Mouse (Mus musculus) kidney, embryonic 15.5 days (tissue): Measurements from ENCODE around the gene Slc16a13. TPM values are rescaled to one million over a fixed set of nuclear protein-coding genes. Genes with fewer than 3 reads are reported as not detected.

ENCODE experiments used
- ATAC-seq: fragments of 200-750 bp; cut with Nextera tagmentation; replicated peaks from 2 replicates; pipeline ENCODE4 v1.8.0; 2017; ENCODE audit warnings: moderate TSS enrichment; ENCODE audit not compliant: low FRiP score
- H3K27ac ChIP-seq: fragments of 300-500 bp; sonication (generic); 2 replicates; pipeline ENCODE4 v1.5.1; 2015; ENCODE audit warnings: mild to moderate bottlenecking, inconsistent platforms
- H3K27me3 ChIP-seq: fragments of 300-500 bp; sonication (generic); 2 replicates; pipeline ENCODE4 v1.6.1; 2015; ENCODE audit warnings: inconsistent platforms
- H3K36me3 ChIP-seq: fragments of 300-500 bp; sonication (generic); 2 replicates; pipeline ENCODE4 v1.6.1; 2015; ENCODE audit warnings: inconsistent platforms
- H3K4me1 ChIP-seq: fragments of 300-500 bp; sonication (generic); 2 replicates; pipeline ENCODE4 v1.6.1; 2015; ENCODE audit warnings: inconsistent platforms
- H3K4me2 ChIP-seq: fragments of 300-500 bp; sonication (generic); 2 replicates; pipeline ENCODE4 v1.6.1; 2015; ENCODE audit warnings: moderate library complexity, mild to moderate bottlenecking, inconsistent platforms
- H3K4me3 ChIP-seq: fragments of 300-500 bp; sonication (generic); replicated peaks from 2 replicates; pipeline ENCODE4 v1.5.1; 2015; ENCODE audit warnings: mild to moderate bottlenecking, inconsistent platforms
- H3K9ac ChIP-seq: fragments of 300-500 bp; sonication (generic); 2 replicates; pipeline ENCODE4 v1.6.1; 2015; ENCODE audit warnings: mild to moderate bottlenecking, inconsistent platforms
- H3K9me3 ChIP-seq: fragments of 300-500 bp; sonication (generic); replicated peaks from 2 replicates; pipeline ENCODE4 v1.6.1; 2016; ENCODE audit warnings: inconsistent platforms
- WGBS: fragments of 180-500 bp; shearing (Covaris S2); methylation state at CpG from one replicate; pipeline ENCODE4 v1.1.7; 2015; ENCODE audit warnings: mixed read lengths; 5-methylcytosine and 5-hydroxymethylcytosine counted together
- polyA plus RNA-seq: library from polyadenylated mRNA; unstranded; fragments of >200 nt; fragmentation: Nextera tagmentation; extraction: Ambion mirVana; gene quantifications from 2 replicates; pipeline ENCODE4 v1.2.1, GENCODE M21; 2015

The Slc16a13 gene
- polyA plus RNA-seq, 1 experiment from 2014 or later: 13.3 TPM

DNA sequence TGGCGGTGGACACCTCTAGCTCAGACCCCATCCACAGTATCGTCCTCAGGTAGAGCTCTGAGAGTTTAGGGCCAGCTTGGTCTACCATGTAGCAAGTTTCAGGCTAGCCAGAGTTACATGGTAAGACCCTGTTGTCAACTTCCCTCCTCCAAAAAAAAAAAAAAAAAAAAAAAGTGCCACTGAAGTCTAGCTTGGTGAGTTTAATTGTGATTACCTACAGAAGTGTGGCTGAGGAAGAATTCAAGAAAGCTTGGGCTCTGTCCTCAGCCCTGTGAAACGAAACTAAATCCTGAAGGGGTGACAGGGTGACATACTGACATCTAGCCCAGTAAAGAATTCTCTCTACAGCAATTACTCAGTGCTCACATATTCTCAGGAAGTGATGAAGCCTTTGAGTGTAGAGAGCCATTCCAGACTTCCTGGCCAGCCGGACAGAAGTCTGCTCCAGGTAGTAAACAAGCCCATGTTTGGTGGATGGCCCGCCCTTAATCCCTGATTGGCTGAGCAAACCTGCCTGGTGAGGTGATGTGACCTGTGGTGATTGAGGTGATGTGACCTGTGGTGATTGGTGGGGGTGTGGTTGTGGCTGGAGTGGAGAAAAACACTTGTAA is 12.0 kb downstream of the Slc16a13 start:
- H3K4me1 ChIP-seq: peaks cover 13% of the 10 kb centered on the region
- H3K27me3 ChIP-seq: peaks cover 48% of the 10 kb centered on the region
- WGBS: 73% methylated on average over 5 of the region's 5 CpGs
- no peak overlapping the region for H3K4me3 ChIP-seq
- no peaks in the 10 kb centered on the region for H3K36me3 ChIP-seq
- no peak overlapping the region for H3K4me2 ChIP-seq
- ATAC-seq: no peak
- H3K27ac ChIP-seq: no peak overlapping the region
- H3K9me3 ChIP-seq: no peaks in the 10 kb centered on the region
- no peak overlapping the region for H3K9ac ChIP-seq

DNA sequence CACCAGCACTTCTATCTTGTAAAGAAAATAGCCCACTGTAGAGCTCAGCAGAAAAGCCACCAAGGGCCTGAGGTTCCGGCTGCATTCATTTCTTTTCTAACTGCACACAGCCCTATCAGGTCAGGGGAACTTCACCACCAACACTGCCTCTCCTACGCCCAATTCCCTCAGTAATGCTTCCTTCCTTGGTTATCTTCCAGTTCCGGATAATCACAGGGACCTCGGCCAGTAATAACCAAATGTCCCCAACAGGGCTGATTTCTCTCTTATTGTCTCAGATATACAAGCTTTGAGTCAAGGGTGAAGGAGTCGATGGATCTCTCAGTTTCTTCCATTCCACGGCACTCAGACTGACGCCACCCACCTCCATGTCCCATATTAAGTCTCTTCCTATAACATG is 13.6 kb downstream of the Slc16a13 start:
- no peak overlapping the region for H3K27ac ChIP-seq
- no peak overlapping the region for H3K4me2 ChIP-seq
- H3K27me3 ChIP-seq: peaks cover 41% of the 10 kb centered on the region
- no peaks in the 10 kb centered on the region for H3K36me3 ChIP-seq
- H3K9me3 ChIP-seq: no peaks in the 10 kb centered on the region
- no peak for ATAC-seq
- H3K4me1 ChIP-seq: no peaks in the 10 kb centered on the region
- 79% methylated on average over 7 of the region's 7 CpGs for WGBS
- no peak overlapping the region for H3K9ac ChIP-seq
- no peak overlapping the region for H3K4me3 ChIP-seq

DNA sequence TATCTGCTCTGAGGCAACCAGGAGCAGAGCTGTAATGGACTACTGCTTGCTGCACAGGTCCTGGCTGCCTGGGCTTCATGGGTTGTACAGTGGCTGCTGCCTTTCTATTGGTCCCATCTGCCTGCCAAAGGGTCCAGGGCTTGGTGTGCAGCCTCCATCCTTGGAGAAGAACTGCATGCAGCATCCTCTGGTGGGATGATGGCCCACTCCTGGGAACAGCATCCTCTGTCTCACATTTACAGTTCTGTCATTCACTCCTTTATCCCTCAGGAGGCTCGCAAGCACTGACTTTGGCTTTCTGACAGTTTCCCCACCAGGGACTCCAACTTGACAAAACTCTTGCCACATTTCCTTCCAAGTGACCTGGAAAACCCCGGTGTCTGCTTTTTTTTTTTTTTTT is 14.1 kb downstream of the Slc16a13 start:
- no peaks in the 10 kb centered on the region for H3K9me3 ChIP-seq
- WGBS: 73% methylated on average over 2 of the region's 2 CpGs
- no peaks in the 10 kb centered on the region for H3K36me3 ChIP-seq
- ATAC-seq: no peak
- no peak overlapping the region for H3K4me3 ChIP-seq
- H3K4me2 ChIP-seq: no peak overlapping the region
- no peaks in the 10 kb centered on the region for H3K4me1 ChIP-seq
- H3K27me3 ChIP-seq: peaks cover 37% of the 10 kb centered on the region
- no peak overlapping the region for H3K9ac ChIP-seq
- no peak overlapping the region for H3K27ac ChIP-seq

DNA sequence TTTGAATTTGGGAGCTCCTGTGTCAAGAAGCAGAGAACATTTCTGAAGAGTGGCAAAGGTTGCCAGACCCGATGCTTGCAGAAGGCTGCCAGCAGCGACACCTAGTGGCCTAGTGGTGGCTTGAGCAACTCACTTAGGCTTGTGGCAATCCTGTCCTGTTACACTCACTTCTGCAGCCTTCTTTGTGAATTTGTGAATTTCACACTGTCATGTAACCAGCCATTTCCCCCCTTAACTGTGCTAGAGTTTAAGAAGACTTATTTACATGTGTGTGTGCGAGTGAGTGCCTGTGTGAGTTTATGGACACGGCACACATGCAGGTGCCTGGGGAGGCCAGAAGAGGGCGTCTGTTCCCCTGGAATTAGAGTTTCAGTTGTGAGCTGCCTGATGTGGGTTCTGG is 19.2 kb downstream of the Slc16a13 start:
- peaks cover 23% of the 10 kb centered on the region for H3K4me1 ChIP-seq
- H3K27me3 ChIP-seq: peaks cover 26% of the 10 kb centered on the region; the same call in 1 of the 2 replicates
- H3K36me3 ChIP-seq: no peaks in the 10 kb centered on the region
- no peaks in the 10 kb centered on the region for H3K9me3 ChIP-seq
- ATAC-seq: no peak; the same call in 1 of the 2 replicates
- no peak overlapping the region for H3K9ac ChIP-seq
- H3K4me2 ChIP-seq: no peak overlapping the region
- H3K27ac ChIP-seq: peak overlapping the region; percentile 56; the same call in 1 of the 2 replicates
- WGBS: 44% methylated on average over 5 of the region's 5 CpGs
- no peak overlapping the region for H3K4me3 ChIP-seq

DNA sequence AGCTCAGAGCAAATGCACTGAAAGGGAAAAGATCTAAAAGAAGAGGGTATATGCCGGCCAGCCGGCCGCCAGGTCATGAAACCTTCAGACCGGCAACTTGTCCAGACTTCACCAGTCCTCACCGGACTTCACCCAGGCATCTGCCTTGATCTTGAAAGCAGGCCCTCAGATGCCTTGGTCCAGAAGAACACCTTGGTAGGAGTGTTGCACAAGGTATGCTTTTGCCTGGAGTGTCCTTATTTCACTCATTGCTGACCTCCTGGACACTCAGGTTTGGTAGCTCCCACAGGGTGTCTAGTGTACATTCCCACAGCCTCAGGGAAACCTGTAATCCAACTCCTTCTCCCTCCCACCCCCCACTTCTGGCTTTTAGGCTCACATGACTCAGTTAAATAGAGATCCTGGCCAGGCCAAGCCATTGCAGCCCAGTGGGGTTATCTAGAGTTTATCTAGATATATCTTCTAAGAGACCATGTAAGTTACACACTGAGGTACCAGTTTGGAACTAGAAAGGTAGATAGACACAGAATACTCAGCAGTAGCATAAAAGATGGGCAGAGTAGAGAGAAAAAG is 20.7 kb downstream of the Slc16a13 start:
- Histone ChIP-seq H3K9ac (no peak overlapping the region), H3K4me1 (peaks cover 23% of the 10 kb centered on the region), H3K9me3 (no peaks in the 10 kb centered on the region; the same call in 1 of the 2 replicates), H3K36me3 (no peaks in the 10 kb centered on the region), H3K4me2 (no peak overlapping the region), H3K27ac (peak overlapping the region; percentile 76), H3K27me3 (peaks cover 14% of the 10 kb centered on the region; the same call in 1 of the 2 replicates), H3K4me3 (no peak overlapping the region)
- no peak for ATAC-seq
- 43% methylated on average over 5 of the region's 5 CpGs for WGBS

DNA sequence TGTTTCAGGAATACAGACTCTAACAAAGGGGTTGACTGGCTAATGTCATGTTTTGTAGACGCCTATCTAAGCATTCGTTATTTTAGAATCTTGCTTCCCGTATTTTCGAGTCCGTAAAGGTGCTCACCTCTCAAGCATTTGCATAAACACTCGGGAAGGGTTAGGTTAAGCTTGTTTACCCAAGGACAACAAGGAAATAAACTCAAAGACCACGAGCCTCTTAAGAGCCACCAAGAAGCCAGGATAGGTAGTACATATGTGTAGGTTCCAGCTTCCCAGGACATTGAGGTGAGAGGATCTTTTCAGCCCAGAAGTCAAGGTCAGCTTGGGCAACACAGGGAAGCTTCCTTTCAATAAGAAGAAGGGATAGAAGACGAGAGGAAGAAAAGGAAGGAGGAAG is 21.8 kb downstream of the Slc16a13 start:
- Histone ChIP-seq H3K27me3 (peaks cover 13% of the 10 kb centered on the region; the same call in 1 of the 2 replicates), H3K4me3 (no peak overlapping the region), H3K36me3 (no peaks in the 10 kb centered on the region), H3K9me3 (no peaks in the 10 kb centered on the region; the same call in 1 of the 2 replicates), H3K4me1 (peaks cover 23% of the 10 kb centered on the region), H3K27ac (peak overlapping the region; percentile 76), H3K4me2 (no peak overlapping the region), H3K9ac (no peak overlapping the region)
- no peak for ATAC-seq
- WGBS: 77% methylated on average over 8 of the region's 8 CpGs

DNA sequence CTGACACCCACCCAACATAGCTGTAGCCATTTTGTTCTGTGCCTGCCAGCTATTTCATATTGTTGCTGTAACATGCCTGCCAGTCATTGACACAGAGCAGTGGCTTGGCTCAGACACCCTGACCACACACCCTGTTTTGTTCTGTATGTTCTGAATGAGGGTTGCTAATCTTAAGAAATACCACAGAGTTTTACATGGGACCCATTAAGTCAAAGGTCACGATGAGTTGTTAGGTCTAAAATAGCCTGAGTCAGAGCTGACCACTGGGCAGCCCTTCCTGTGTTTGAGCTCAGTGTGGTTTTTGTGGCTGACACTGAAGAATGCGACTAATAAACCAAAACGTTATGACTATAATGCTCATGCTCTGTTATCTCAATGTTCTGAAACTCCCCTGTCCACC is 22.5 kb downstream of the Slc16a13 start:
- H3K36me3 ChIP-seq: no peaks in the 10 kb centered on the region
- H3K4me1 ChIP-seq: peaks cover 29% of the 10 kb centered on the region
- no peak for ATAC-seq
- H3K4me3 ChIP-seq: no peak overlapping the region
- H3K27me3 ChIP-seq: peaks cover 6% of the 10 kb centered on the region; the same call in 1 of the 2 replicates
- H3K9me3 ChIP-seq: no peaks in the 10 kb centered on the region; the same call in 1 of the 2 replicates
- H3K4me2 ChIP-seq: no peak overlapping the region
- no peak overlapping the region for H3K9ac ChIP-seq
- WGBS: 86% methylated on average over 3 of the region's 3 CpGs
- no peak overlapping the region for H3K27ac ChIP-seq

DNA sequence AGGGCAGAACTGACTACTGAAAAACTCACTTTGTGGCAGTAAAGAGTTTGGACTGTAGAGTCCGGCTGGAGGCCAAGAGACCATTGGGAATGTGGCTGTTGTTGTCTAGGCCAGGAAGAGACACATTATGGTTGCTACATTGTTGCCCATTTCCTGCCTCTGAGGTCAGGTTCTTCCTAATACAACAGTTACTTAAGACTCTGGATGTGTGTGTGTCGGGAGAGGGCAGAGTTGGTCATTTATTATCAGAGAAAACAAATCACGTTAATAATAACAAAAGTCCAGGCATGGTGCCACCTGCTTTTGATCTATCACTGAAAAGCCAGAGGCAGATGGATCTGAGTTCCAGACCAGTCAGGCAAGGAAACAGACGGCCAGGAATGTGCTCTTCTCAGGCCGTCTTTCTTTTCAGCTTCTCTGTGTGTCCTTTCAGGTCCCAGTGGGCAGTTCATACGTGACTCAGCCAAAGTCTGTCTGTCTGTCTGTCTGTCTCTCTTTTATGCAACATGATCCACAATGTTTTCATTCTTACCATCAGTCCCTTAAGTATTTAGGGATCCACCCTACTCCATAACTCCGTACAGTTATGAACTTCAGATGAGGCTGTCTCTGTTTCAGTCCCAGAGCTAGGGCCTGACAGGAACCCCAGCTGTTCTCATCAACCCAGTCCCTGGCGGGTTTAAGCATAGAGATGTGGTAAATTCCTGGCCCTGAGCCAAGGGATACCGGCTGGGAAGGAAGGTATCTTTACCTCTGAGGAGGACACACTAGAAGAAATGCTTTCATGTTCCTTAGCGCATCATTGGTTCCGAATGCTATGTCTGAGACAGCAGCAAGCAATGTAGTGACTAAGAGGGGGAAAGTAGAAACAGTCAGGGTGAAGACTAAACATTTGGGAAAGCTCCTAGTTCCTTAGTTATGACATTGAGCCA is 27.2 kb downstream of the Slc16a13 start:
- Histone ChIP-seq H3K36me3 (no peaks in the 10 kb centered on the region), H3K9ac (no peak overlapping the region), H3K27ac (no peak overlapping the region), H3K9me3 (no peaks in the 10 kb centered on the region; the same call in 1 of the 2 replicates), H3K4me2 (no peak overlapping the region), H3K4me3 (no peak overlapping the region), H3K27me3 (peaks cover 3% of the 10 kb centered on the region; the same call in 1 of the 2 replicates), H3K4me1 (peaks cover 12% of the 10 kb centered on the region)
- 34% methylated on average over 11 of the region's 11 CpGs for WGBS
- no peak for ATAC-seq

DNA sequence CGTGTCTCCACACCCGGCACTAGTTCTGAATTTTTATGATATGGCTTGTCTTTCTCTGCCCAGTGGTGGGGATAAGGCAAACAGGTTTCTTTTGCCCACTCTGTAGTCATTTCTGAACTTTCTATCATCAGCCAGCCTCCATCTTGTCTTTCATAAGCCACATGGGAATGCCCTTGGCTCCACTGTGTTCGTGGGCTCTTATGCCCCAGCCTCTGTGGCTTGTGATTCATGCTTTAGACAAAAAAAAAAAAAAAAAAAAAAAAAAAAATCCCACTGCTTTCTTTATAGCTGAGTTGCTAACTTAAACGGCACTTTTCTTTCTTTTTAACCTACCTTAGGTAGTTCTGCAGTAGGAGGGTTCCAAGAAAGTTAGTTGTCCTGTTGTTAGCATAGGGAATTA is 28.7 kb downstream of the Slc16a13 start:
- Histone ChIP-seq H3K27me3 (peaks cover 1% of the 10 kb centered on the region; the same call in 1 of the 2 replicates), H3K4me3 (no peak overlapping the region), H3K36me3 (no peaks in the 10 kb centered on the region), H3K4me2 (no peak overlapping the region), H3K4me1 (peaks cover 12% of the 10 kb centered on the region), H3K27ac (no peak overlapping the region), H3K9ac (no peak overlapping the region), H3K9me3 (no peaks in the 10 kb centered on the region; the same call in 1 of the 2 replicates)
- 85% methylated on average over 4 of the region's 4 CpGs for WGBS
- no peak for ATAC-seq

DNA sequence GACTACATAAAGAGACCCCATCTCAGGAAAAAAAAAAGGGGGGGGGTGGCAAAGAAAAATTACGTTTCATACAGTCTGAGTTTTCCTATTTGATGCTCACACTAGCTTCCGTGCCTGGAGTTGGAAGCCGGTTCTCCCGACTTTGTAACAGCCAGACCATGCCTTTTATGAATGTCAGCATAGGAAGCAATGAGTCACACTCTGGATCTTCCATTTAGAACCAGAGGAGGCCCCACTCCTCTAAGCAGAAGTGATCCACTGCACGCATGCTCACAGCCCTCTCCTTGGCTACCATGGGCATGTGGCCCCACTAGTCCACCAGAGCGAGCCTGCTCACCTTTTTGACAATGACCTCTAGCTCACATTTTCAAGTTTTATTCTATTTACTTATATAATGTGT is 29.7 kb downstream of the Slc16a13 start:
- H3K27me3 ChIP-seq: peaks cover 2% of the 10 kb centered on the region; the same call in 1 of the 2 replicates
- no peaks in the 10 kb centered on the region; the same call in 1 of the 2 replicates for H3K9me3 ChIP-seq
- no peak overlapping the region for H3K9ac ChIP-seq
- peaks cover 12% of the 10 kb centered on the region for H3K4me1 ChIP-seq
- no peak overlapping the region for H3K27ac ChIP-seq
- WGBS: 86% methylated on average over 6 of the region's 6 CpGs
- H3K36me3 ChIP-seq: no peaks in the 10 kb centered on the region
- H3K4me3 ChIP-seq: no peak overlapping the region
- no peak overlapping the region for H3K4me2 ChIP-seq
- no peak for ATAC-seq

DNA sequence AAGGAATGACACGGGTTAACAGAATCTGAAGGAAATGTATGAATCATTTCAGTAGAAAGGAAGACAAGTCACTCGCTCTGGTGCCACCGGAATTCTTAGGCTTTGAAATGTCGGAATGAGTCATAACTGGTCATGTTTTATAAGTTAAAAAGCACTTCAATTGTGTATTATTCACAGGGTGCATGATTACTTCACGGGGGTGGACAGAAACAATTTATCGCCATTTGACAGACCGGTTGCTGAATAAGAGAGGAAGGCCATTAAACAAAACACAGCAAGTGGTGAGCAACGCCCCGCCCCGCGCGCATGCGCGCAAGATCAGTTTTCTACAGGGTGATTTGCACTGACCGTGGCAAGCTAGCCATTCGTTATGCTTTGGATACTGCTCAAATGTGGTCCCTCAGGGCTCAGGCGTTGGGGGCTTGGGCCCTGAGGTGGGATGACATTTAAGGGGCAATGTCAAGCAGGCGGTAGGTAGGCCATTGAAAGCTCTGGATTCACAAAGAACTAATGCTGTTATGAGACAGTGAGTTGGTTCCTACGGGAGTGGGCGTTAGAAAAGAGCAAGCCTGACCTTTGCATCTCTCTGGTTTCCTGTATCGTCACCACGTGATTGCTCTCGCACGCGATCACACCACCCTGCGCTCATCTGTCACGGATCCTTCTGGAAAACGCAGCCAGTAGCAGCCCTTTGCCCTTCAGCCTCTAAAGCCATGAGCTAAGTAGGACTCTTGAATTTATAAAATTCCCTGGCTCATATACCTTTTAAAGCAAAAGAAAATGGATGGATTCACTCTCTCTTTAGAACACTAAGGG is 31.3 kb downstream of the Slc16a13 start:
- H3K4me1 ChIP-seq: peaks cover 12% of the 10 kb centered on the region
- no peak overlapping the region for H3K4me2 ChIP-seq
- no peak for ATAC-seq
- WGBS: 80% methylated on average over 28 of the region's 28 CpGs
- H3K27me3 ChIP-seq: peaks cover 3% of the 10 kb centered on the region; the same call in 1 of the 2 replicates
- H3K9ac ChIP-seq: no peak overlapping the region
- H3K27ac ChIP-seq: no peak overlapping the region
- no peaks in the 10 kb centered on the region for H3K36me3 ChIP-seq
- H3K9me3 ChIP-seq: no peaks in the 10 kb centered on the region
- H3K4me3 ChIP-seq: no peak overlapping the region
